Mouse (Mus musculus): ENCODE measurements around the gene Mertk.

The Mertk gene

GRCm38 (mm10) chr2:128770557-128770956, 71.8 kb downstream of the Mertk start:
- DNase-seq: no peak

- no peak for DNase-seq
These were observed 72.3 kb downstream of the Mertk start for GRCm38 (mm10) chr2:128771048-128771447.

GRCm38 (mm10) chr2:128771750-128772338, 73.1 kb downstream of the Mertk start:
- no peak for DNase-seq

- DNase-seq: no peak
These were observed 83.5 kb downstream of the Mertk start for GRCm38 (mm10) chr2:128782231-128782630.

GRCm38 (mm10) chr2:128783660-128784345, 85.0 kb downstream of the Mertk start:
- no peak for DNase-seq

GRCm38 (mm10) chr2:128784814-128785213, 86.1 kb downstream of the Mertk start:
- DNase-seq: no peak

- no peak for DNase-seq
These were observed 87.6 kb downstream of the Mertk start for GRCm38 (mm10) chr2:128786341-128786740.

GRCm38 (mm10) chr2:128786795-128787194, 88.0 kb downstream of the Mertk start:
- DNase-seq: no peak

GRCm38 (mm10) chr2:128787805-128788204, 89.0 kb downstream of the Mertk start:
- DNase-seq: no peak

GRCm38 (mm10) chr2:128790875-128791614, 92.3 kb downstream of the Mertk start:
- no peak for DNase-seq

- DNase-seq: no peak
These were observed 95.2 kb downstream of the Mertk start for GRCm38 (mm10) chr2:128793958-128794357.

- DNase-seq: no peak
These were observed 97.7 kb downstream of the Mertk start for GRCm38 (mm10) chr2:128796463-128796862.

GRCm38 (mm10) chr2:128803441-128803840, 104.7 kb downstream of the Mertk start:
- no peak for DNase-seq

GRCm38 (mm10) chr2:128805341-128805740, 106.6 kb downstream of the Mertk start:
- DNase-seq: no peak

GRCm38 (mm10) chr2:128806561-128806960, 107.8 kb downstream of the Mertk start:
- DNase-seq: no peak

GRCm38 (mm10) chr2:128812761-128813160, 114.0 kb downstream of the Mertk start:
- DNase-seq: no peak

- DNase-seq: no peak
These were observed 117.6 kb downstream of the Mertk start for GRCm38 (mm10) chr2:128816311-128816710.

- DNase-seq: no peak
These were observed 118.2 kb downstream of the Mertk start for GRCm38 (mm10) chr2:128816916-128817315.

GRCm38 (mm10) chr2:128817387-128817785, 118.6 kb downstream of the Mertk start:
- peak in 1 of 2 experiments; percentile 68 for DNase-seq

GRCm38 (mm10) chr2:128817786-128818681, 119.3 kb downstream of the Mertk start, which contains the start of gene Tmem87b:
Gene Tmem87b, plus strand, starts transcription at chr2:128818118.
- peak; percentile 98 to 99 for DNase-seq

GRCm38 (mm10) chr2:128818956-128819643, 120.3 kb downstream of the Mertk start:
- DNase-seq: no peak

- DNase-seq: no peak
These were observed 121.9 kb downstream of the Mertk start for GRCm38 (mm10) chr2:128820631-128821030.

Data from B cell, adult 2 months (primary cell).